Mouse (Mus musculus) hindbrain, embryonic 13.5 days (tissue): ENCODE results near the gene Tiam2. TPM values are rescaled to one million over a fixed set of nuclear protein-coding genes. Genes with fewer than 3 reads are reported as not detected.
"Not testable (repeated sequence)": the region's sequence is repeated elsewhere in the genome, so short reads cannot be mapped to it uniquely, and the experiment has no call there.

Experiments used
- ATAC-seq: fragments of 200-750 bp; cut with Nextera tagmentation; 2 replicates; pipeline ENCODE4 v1.8.0; 2017; ENCODE audit warnings: moderate TSS enrichment; ENCODE audit not compliant: low FRiP score
- H3K27ac ChIP-seq: fragments of 300-500 bp; sonication (generic); 2 replicates; pipeline ENCODE4 v1.5.1; 2015; ENCODE audit warnings: inconsistent platforms, mild to moderate bottlenecking, moderate library complexity
- H3K27me3 ChIP-seq: fragments of 300-500 bp; sonication (generic); 2 replicates; pipeline ENCODE4 v1.6.1; 2015; ENCODE audit warnings: mild to moderate bottlenecking, inconsistent platforms
- H3K36me3 ChIP-seq: fragments of 300-500 bp; sonication (generic); 2 replicates; pipeline ENCODE4 v1.6.1; 2015; ENCODE audit warnings: mild to moderate bottlenecking, inconsistent platforms
- H3K4me1 ChIP-seq: fragments of 300-500 bp; sonication (generic); replicated peaks from 2 replicates; pipeline ENCODE4 v1.6.1; 2015; ENCODE audit warnings: inconsistent platforms
- H3K4me2 ChIP-seq: fragments of 300-500 bp; sonication (generic); 2 replicates; pipeline ENCODE4 v1.6.1; 2015; ENCODE audit warnings: inconsistent platforms, mild to moderate bottlenecking, moderate library complexity
- H3K4me3 ChIP-seq: fragments of 300-500 bp; sonication (generic); 2 replicates; pipeline ENCODE4 v1.5.1; 2015; ENCODE audit warnings: mild to moderate bottlenecking, inconsistent platforms
- H3K9ac ChIP-seq: fragments of 300-500 bp; sonication (generic); 2 replicates; pipeline ENCODE4 v1.6.1; 2015; ENCODE audit warnings: mild to moderate bottlenecking, inconsistent platforms
- H3K9me3 ChIP-seq: fragments of 300-500 bp; sonication (generic); 2 replicates; pipeline ENCODE4 v1.6.1; 2016; ENCODE audit warnings: inconsistent platforms
- WGBS: fragments of 180-500 bp; shearing (Covaris S2); methylation state at CpG from one replicate; pipeline ENCODE4 v1.1.7; 2015; 5-methylcytosine and 5-hydroxymethylcytosine counted together
- polyA plus RNA-seq: library from polyadenylated mRNA; unstranded; fragments of >200 nt; fragmentation: Nextera tagmentation; extraction: Ambion mirVana; gene quantifications from 2 replicates; pipeline ENCODE4 v1.2.1, GENCODE M21; 2015

The Tiam2 gene
- polyA plus RNA-seq, 1 experiment from 2014 or later: 4.1 TPM

DNA sequence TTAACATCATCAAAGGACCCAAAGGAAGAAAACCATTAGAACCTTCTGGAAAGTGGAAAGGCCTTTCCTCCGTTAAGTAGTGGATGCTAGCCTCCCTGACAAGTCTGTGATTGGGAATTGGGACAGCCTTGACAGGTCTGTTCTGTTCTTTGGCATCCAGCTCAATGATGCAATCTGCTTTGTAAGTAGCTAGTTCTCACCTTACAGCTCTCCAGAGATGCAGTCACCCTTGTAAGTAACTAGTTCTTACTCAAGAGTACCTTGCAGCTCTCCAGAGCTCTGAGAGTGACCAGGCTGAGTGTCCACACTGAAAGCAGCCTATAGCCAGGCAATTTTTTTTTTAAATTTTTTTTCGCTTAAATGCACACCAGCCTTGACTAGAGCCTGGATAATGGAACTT lies 21.4 kb downstream of the Tiam2 start:
- Histone ChIP-seq H3K9me3 (no peaks in the 10 kb centered on the region), H3K36me3 (no peaks in the 10 kb centered on the region), H3K27ac (no peak overlapping the region), H3K4me1 (peaks cover 17% of the 10 kb centered on the region), H3K27me3 (no peaks in the 10 kb centered on the region), H3K9ac (no peak overlapping the region), H3K4me2 (no peak overlapping the region), H3K4me3 (no peak overlapping the region)
- WGBS: 87% methylated on average over 2 of the region's 2 CpGs
- ATAC-seq: no peak

DNA sequence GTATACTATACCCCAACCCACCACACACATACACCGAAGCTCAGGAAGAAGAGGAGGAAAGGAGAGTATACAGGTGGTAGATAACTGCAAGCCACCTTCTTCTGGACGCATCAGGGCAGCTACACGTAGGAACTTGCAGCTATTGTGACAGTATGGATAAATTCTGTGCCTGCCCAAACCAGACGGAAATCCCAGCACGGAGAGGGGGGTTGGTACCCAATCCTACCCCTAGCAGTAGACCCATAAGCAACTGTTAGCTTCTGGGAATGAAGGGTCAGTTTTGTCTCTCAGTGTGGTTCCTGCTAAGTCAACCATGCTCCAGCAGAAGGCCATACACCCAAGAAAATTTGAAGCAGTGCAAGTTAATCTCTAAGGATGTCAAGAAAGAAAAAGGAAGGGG lies 23.0 kb downstream of the Tiam2 start:
- H3K9ac ChIP-seq: no peak overlapping the region
- H3K27ac ChIP-seq: no peak overlapping the region
- H3K4me1 ChIP-seq: peaks cover 13% of the 10 kb centered on the region
- no peak for ATAC-seq
- H3K4me2 ChIP-seq: no peak overlapping the region
- no peak overlapping the region for H3K4me3 ChIP-seq
- no peaks in the 10 kb centered on the region for H3K36me3 ChIP-seq
- H3K27me3 ChIP-seq: no peaks in the 10 kb centered on the region
- H3K9me3 ChIP-seq: no peaks in the 10 kb centered on the region
- WGBS: 86% methylated on average over 5 of the region's 5 CpGs

DNA sequence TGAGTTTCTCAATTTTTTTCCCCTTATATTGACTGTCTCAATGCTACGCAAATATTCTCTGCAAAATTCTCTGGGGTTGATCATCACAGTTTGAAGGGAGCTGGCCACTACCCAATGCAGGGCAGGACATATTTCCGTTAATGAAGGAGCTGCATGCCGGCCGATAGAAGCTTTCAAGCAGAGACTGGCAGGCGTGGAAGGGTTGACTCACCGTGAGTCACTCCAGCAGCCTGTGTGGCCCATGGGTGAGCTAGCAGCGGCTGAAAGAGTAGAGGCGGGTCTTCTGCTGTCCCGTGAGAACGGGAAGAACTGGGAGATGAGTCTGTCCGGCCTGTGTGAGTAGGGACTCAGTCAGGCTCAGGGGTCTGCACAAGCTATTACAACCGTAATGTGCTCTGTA lies 23.6 kb downstream of the Tiam2 start:
- Histone ChIP-seq H3K4me3 (no peak overlapping the region), H3K9me3 (no peaks in the 10 kb centered on the region), H3K9ac (no peak overlapping the region), H3K4me2 (no peak overlapping the region), H3K27ac (no peak overlapping the region), H3K36me3 (no peaks in the 10 kb centered on the region), H3K4me1 (peaks cover 9% of the 10 kb centered on the region), H3K27me3 (no peaks in the 10 kb centered on the region)
- WGBS: 79% methylated on average over 12 of the region's 12 CpGs
- ATAC-seq: no peak

DNA sequence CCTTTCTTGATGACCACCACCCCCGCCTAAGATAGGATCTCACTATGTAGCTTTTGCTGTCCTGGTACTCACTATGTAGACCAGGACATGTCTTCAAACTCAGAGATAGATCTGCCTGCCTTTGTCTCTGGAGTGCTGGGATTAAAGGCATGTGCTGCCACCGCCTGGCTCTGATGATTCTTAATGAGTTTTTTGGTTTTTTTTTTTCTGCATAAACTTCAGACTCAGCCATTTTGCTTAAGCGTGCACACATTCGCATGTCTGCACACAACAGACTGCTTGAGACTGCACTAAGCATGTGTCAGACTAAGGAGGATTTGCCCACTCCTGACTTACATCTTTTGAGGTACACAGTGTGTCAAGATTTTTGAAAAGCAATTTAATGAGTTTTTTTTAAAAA lies 24.0 kb downstream of the Tiam2 start:
- Histone ChIP-seq H3K4me2 (no peak overlapping the region), H3K9ac (no peak overlapping the region), H3K36me3 (no peaks in the 10 kb centered on the region), H3K9me3 (no peaks in the 10 kb centered on the region), H3K27me3 (no peaks in the 10 kb centered on the region), H3K4me3 (no peak overlapping the region), H3K27ac (no peak overlapping the region), H3K4me1 (peaks cover 8% of the 10 kb centered on the region)
- WGBS: 89% methylated on average over 4 of the region's 4 CpGs
- ATAC-seq: no peak

DNA sequence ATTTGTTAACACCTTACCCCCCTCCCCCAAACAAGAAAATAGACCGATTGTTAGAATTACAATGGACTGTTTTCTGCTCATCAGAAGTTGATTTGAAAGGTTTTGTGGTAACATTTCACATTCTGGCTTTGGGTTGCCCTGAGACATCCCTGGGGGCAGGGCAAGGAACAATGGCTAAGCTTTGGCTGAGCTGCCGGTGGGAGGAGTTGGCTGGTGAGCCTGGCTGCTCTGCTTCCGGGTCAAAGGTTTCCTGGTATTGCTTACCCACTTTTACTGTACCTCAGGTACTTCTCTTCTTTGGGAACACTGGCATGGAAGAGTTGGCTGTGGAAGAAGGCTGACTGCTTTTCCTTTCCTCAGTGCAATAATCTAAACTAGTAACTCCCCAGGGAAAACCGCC lies 25.3 kb downstream of the Tiam2 start:
- Histone ChIP-seq H3K9me3 (no peaks in the 10 kb centered on the region), H3K4me2 (no peak overlapping the region), H3K36me3 (no peaks in the 10 kb centered on the region), H3K4me3 (no peak overlapping the region), H3K9ac (no peak overlapping the region), H3K4me1 (peaks cover 8% of the 10 kb centered on the region; the same call in 1 of the 2 replicates), H3K27ac (no peak overlapping the region), H3K27me3 (no peaks in the 10 kb centered on the region)
- ATAC-seq: no peak
- 63% methylated on average over 4 of the region's 4 CpGs for WGBS

DNA sequence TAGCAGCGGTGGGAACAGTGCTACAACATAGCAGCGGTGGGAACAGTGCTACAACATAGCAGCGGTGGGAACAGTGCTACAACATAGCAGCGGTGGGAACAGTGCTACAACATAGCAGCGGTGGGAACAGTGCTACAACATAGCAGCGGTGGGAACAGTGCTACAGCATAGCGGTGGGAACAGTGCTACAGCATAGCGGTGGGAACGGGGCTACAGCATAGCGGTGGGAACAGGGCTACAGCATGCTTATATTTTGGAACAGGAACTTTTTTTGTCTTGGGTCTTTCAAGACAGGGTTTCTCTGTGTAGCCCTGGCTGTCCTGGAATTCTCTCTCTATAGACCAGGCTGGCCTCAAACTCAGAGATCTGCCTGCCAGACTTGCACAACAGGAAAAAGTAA lies 26.8 kb downstream of the Tiam2 start:
- 97% methylated on average over 10 of the region's 10 CpGs for WGBS
- not testable (repeated sequence) for H3K9me3 ChIP-seq

DNA sequence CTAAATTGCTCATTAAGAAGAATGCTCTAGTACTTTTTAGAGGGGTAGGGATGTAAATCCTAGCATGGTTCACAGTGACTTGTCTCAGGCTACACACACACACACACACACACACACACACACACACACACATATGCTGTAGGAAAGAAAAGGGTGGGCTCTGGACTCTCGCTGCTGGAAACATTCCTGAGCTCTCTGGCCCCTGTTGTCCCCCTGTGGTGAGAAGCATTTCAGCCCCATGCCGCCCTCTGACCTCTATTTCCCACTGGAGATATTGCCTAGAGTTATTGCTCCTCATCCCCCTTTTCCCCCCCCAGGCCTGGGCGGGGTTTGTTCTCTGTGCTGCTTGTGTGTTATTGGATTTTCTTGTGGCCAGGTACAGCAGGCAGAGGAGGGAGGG lies 28.5 kb downstream of the Tiam2 start:
- 53% methylated on average over 3 of the region's 3 CpGs for WGBS
- H3K4me3 ChIP-seq: no peak overlapping the region
- H3K27ac ChIP-seq: no peak overlapping the region
- no peak overlapping the region for H3K4me2 ChIP-seq
- no peaks in the 10 kb centered on the region for H3K9me3 ChIP-seq
- no peak overlapping the region for H3K9ac ChIP-seq
- H3K4me1 ChIP-seq: peaks cover 16% of the 10 kb centered on the region; the same call in 1 of the 2 replicates
- no peak for ATAC-seq
- H3K36me3 ChIP-seq: no peaks in the 10 kb centered on the region
- no peaks in the 10 kb centered on the region for H3K27me3 ChIP-seq

More for the DNA sequence above, 26.8 kb downstream of the Tiam2 start:
- ATAC-seq, H3K4me3 ChIP-seq, H3K4me2 ChIP-seq, H3K9ac ChIP-seq, H3K27ac ChIP-seq, H3K27me3 ChIP-seq, H3K36me3 ChIP-seq: not testable (repeated sequence)
- H3K4me1 ChIP-seq: peaks cover 11% of the 10 kb centered on the region; the same call in 1 of the 2 replicates

DNA sequence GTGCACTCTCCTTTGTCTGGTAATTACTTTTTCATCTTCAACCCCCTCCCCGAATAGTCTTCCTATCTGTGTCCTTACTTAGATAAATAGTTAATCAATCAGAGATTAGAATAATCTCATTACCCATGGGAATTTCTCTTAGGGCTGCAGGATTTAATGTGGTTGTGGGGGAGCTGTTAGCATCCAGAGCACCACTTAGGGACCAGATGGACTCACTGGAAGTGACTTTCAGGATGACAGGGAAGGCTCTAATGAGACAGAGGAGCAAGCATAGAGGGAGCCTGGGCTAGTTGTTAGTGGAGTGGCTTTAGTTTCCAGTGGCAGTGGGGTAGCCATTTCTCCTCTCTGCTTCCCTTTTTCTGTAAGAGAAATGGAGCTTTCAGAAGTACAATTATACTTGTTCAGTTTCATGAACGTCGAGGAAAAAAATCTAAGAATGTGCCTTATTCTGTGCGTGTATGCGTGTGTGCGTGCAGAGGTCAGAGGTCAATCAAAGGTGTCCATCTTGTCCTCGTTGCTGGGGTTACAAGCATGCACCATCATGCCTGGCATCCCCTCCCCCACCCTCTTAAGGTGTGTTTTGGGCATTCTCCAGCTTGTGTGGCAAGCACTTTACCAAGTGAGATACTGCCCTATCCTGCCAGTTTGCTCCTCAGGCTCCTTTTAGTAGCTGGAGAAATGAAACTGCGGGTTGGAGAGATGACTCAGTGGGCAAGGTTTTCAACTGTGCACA lies 30.4 kb downstream of the Tiam2 start:
- no peak overlapping the region for H3K9ac ChIP-seq
- no peaks in the 10 kb centered on the region for H3K9me3 ChIP-seq
- H3K4me3 ChIP-seq: no peak overlapping the region
- H3K4me2 ChIP-seq: no peak overlapping the region
- H3K27me3 ChIP-seq: no peaks in the 10 kb centered on the region
- no peaks in the 10 kb centered on the region for H3K36me3 ChIP-seq
- no peak overlapping the region for H3K27ac ChIP-seq
- ATAC-seq: no peak
- WGBS: 80% methylated on average over 8 of the region's 8 CpGs
- H3K4me1 ChIP-seq: peaks cover 25% of the 10 kb centered on the region; the same call in 1 of the 2 replicates

DNA sequence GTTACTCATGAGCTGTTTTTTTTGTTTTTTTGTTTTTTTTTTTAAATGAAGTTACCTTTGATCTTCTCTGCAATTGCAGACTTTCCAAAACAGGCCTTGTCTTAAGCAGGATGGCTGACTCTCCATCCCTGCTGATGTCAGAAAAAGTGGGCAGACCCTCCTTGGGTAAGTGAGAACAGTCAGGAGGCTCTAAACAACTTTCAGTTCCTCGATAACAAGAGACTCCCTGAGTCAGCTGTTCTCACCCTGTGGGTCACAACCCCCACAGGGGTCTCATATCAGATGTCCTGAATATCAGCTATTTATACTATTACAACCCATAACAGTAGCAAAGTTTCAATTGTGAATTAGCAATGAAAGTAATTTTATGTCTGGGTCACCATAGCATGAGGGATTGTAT lies 33.9 kb downstream of the Tiam2 start:
- Histone ChIP-seq H3K36me3 (no peaks in the 10 kb centered on the region), H3K9ac (no peak overlapping the region), H3K4me2 (no peak overlapping the region), H3K27ac (no peak overlapping the region), H3K27me3 (no peaks in the 10 kb centered on the region), H3K9me3 (no peaks in the 10 kb centered on the region), H3K4me1 (peaks cover 28% of the 10 kb centered on the region; the same call in 1 of the 2 replicates), H3K4me3 (no peak overlapping the region)
- no peak for ATAC-seq
- 7% methylated on average over 1 of the region's 1 CpGs for WGBS

DNA sequence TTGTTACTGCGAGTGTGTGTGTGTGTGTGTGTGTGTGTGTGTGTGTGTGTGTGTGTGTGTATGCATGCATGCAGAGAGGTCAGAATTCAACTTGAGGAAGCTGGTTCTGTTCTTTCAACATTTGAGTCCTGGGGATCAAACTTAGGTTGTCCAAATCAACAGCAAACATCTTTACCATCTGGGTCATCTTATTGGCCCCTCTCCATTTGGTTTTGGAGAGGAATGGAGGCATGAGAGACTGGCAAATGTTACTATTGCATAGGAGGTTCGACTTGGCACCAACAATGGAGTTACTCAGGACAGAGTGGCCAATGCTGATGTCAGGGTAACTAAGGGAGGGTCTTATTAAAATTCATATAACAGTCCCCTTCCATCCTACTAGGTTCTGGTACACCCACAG lies 35.4 kb downstream of the Tiam2 start:
- ATAC-seq: no peak
- 86% methylated on average over 2 of the region's 2 CpGs for WGBS

DNA sequence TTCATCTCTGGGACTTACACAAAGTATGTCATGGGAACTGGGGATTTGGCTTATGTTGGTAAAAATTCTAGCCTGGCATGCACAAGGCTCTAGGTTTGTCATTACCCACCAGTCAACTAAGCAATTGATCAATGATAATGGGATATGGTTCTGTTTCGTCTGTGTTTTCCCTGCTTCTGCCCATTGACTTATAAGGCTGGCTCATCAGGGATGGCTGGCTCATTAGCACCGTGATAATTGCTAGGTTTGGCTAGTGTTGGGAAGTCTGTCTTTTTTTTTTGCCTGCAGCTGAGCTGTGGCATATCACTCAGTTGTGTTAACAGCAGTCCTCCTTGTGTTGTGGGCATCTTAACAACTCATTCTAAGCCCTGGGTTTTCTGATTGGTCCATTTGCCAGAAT lies 36.8 kb downstream of the Tiam2 start:
- no peak overlapping the region for H3K4me2 ChIP-seq
- no peak for ATAC-seq
- no peaks in the 10 kb centered on the region for H3K27me3 ChIP-seq
- H3K27ac ChIP-seq: no peak overlapping the region
- H3K4me3 ChIP-seq: no peak overlapping the region
- WGBS: 53% methylated on average over 2 of the region's 2 CpGs
- no peak overlapping the region for H3K9ac ChIP-seq
- 0 out of 2 replicates have a peak, but pooled peaks cover 21% of the 10 kb centered on the region for H3K4me1 ChIP-seq
- no peaks in the 10 kb centered on the region for H3K9me3 ChIP-seq
- no peaks in the 10 kb centered on the region for H3K36me3 ChIP-seq

More for the DNA sequence above, 35.4 kb downstream of the Tiam2 start:
- H3K4me1 ChIP-seq: peaks cover 23% of the 10 kb centered on the region; the same call in 1 of the 2 replicates
- H3K4me2 ChIP-seq: no peak overlapping the region
- H3K4me3 ChIP-seq: no peak overlapping the region
- H3K9me3 ChIP-seq: no peaks in the 10 kb centered on the region
- H3K27me3 ChIP-seq: no peaks in the 10 kb centered on the region
- no peaks in the 10 kb centered on the region for H3K36me3 ChIP-seq
- no peak overlapping the region for H3K9ac ChIP-seq
- H3K27ac ChIP-seq: no peak overlapping the region

DNA sequence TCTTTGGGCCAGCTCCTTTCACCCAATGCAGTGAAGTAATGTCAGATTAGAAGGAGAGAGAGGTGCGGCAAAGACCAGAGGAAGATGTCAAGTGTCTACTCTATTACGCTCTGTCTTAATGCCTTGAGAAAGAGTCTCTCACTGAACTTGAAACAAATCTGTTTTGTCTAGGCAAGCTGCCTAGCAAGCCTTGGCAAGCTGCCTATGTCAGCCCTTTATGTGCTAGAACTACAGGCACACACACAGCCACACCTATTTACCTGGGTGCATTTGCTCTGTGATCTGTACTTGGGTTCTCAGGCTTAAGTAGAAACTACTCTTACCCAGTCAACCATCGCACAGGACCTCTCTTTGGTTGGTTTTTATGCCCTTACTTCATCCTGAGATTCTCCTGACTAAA lies 40.4 kb downstream of the Tiam2 start:
- no peak overlapping the region for H3K4me2 ChIP-seq
- H3K4me3 ChIP-seq: no peak overlapping the region
- 90% methylated on average over 3 of the region's 3 CpGs for WGBS
- H3K27me3 ChIP-seq: no peaks in the 10 kb centered on the region
- ATAC-seq: no peak
- no peak overlapping the region for H3K9ac ChIP-seq
- H3K9me3 ChIP-seq: no peaks in the 10 kb centered on the region
- no peaks in the 10 kb centered on the region for H3K36me3 ChIP-seq
- H3K4me1 ChIP-seq: 0 out of 2 replicates have a peak, but pooled peaks cover 7% of the 10 kb centered on the region
- no peak overlapping the region for H3K27ac ChIP-seq

DNA sequence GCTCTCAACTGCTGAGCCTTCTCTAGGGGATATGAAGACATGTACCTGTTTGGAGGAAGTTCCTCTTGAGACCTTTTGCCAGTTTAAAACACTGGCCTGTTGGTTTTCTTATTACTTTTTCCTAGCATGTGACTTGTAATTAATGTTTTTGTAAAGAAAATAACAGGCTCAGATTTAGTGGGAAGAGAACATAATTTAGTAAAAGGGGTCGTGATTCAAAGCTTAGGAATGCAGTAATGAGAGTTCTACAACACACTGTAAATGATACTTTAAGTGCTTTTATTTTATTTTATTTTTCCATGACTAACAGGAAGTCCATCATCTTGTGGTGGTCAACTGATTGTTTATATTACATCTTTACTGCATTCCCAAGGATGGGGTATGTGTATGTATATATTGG lies 42.0 kb downstream of the Tiam2 start:
- H3K4me3 ChIP-seq: no peak overlapping the region
- H3K9ac ChIP-seq: no peak overlapping the region
- H3K27ac ChIP-seq: no peak overlapping the region
- WGBS: 75% methylated on average over 1 of the region's 1 CpGs
- 0 out of 2 replicates have a peak, but pooled peaks cover under 1% of the 10 kb centered on the region for H3K4me1 ChIP-seq
- no peaks in the 10 kb centered on the region for H3K36me3 ChIP-seq
- H3K9me3 ChIP-seq: no peaks in the 10 kb centered on the region
- H3K4me2 ChIP-seq: no peak overlapping the region
- no peak for ATAC-seq
- no peaks in the 10 kb centered on the region for H3K27me3 ChIP-seq
